Comparison of ENCODE assay signal across 9 mouse cellular contexts in genomic region chr5:53594274-53594673, GRCm38 (mm10).
DNase-seq lines count a peak whose midpoint lies in the region; ATAC-seq and TF ChIP-seq lines count a peak whose summit lies in the region.
"Had no signal": no experiment of that assay in that cellular context is flagged by ENCODE, and none has a peak within 500 bp of the region (broad histone marks: within the 10 kb centered on the region; RNA-seq: fewer than 3 reads in every experiment).

No protein-coding gene starts in this region.

- WGBS in kidney, adult 2 months = 17% methylated on average over 4 of the region's 4 CpGs
- 26% methylated on average over 4 of the region's 4 CpGs for WGBS in kidney, embryonic 15.5 days
- 31% methylated on average over 4 of the region's 4 CpGs for WGBS in heart, embryonic 12.5 days

- no peaks in the 10 kb centered on the region for H3K9me3 ChIP-seq in kidney, embryonic 15.5 days (replicated peaks)
- no peaks in the 10 kb centered on the region for H3K9me3 ChIP-seq in ES-E14 (ENCODE audit: control insufficient read depth, insufficient read depth, low read depth, low read length)
- H3K9me3 ChIP-seq in heart, embryonic 12.5 days (replicated peaks) = no peaks in the 10 kb centered on the region

- no peaks in the 10 kb centered on the region for H3K27me3 ChIP-seq in kidney, adult 2 months (replicated peaks; ENCODE audit: control insufficient read depth, insufficient read depth, low read length)
- H3K27me3 ChIP-seq in kidney, embryonic 15.5 days = no peaks in the 10 kb centered on the region
- H3K27me3 ChIP-seq in heart, embryonic 12.5 days (replicated peaks) = no peaks in the 10 kb centered on the region

- ATAC-seq in kidney, embryonic 15.5 days (replicated peaks; ENCODE audit: low FRiP score) = no peak
- no peak for ATAC-seq in heart, embryonic 12.5 days (ENCODE audit: insufficient number of reproducible peaks, low FRiP score)
- ATAC-seq in monocyte, adult 5-6 weeks (replicated peaks; ENCODE audit: insufficient number of reproducible peaks, low FRiP score, low TSS enrichment, poor library complexity, severe bottlenecking) = peak; percentile 36; the same call in 1 of the 2 replicates

- in situ Hi-C loops in ES-E14 (cut with MboI; ENCODE audit: low sequenced_read_pairs in 2 of 2, unreplicated experiment in 2 of 2) = loop anchor here in 1 of 2 experiments (10.0 kb wide), 1 partner anchor 239 kb away; no protein-coding TSS in a partner anchor

- TF ChIP-seq POLR2A in kidney, adult 2 months (IDR thresholded peaks at IDR 0.05; ENCODE audit: low read depth, low read length) = no peak

- H3K4me3 ChIP-seq in kidney, adult 2 months (ENCODE audit: insufficient read depth, low read depth, low read length) = no peak overlapping the region
- no peak overlapping the region for H3K4me3 ChIP-seq in kidney, embryonic 15.5 days (replicated peaks)
- H3K4me3 ChIP-seq in ES-E14 (ENCODE audit: insufficient read depth in 1 of 2, low read depth in 1 of 2, low read length in 2 of 2, poor library complexity in 1 of 2, severe bottlenecking in 1 of 2) = peak overlapping the region in 1 of 2 experiments; percentile 19; a peak in 1 of 4 replicates
- H3K4me3 ChIP-seq in heart, embryonic 12.5 days = no peak overlapping the region
- H3K4me3 ChIP-seq: erythroblast, embryonic 14.5 days had no signal

- peak; percentile 43 for TF ChIP-seq CTCF in kidney, adult 2 months (conservative IDR thresholded peaks at IDR 0.05; ENCODE audit: insufficient read depth, insufficient read length, low read depth, low read length)

- DNase-seq in kidney, adult 2 months = peak; percentile 67
- DNase-seq in ES-E14 (ENCODE audit: low read depth, low spot score) = peak; percentile 62
- peak; percentile 62 for DNase-seq in cerebellum, adult 9-10 months
- DNase-seq in layer of hippocampus, postnatal 10 days (ENCODE audit: low spot score in 2 of 2) = peak; percentile 24 to 37
- no peak for DNase-seq in frontal cortex, postnatal 25 days (ENCODE audit: low spot score in 2 of 2)

- no peaks in the 10 kb centered on the region for H3K36me3 ChIP-seq in kidney, adult 2 months (ENCODE audit: control insufficient read depth, insufficient read depth, low read length)
- no peaks in the 10 kb centered on the region for H3K36me3 ChIP-seq in kidney, embryonic 15.5 days
- H3K36me3 ChIP-seq in ES-E14 (ENCODE audit: control insufficient read depth, insufficient read depth, low read length, poor library complexity, severe bottlenecking) = no peaks in the 10 kb centered on the region
- no peaks in the 10 kb centered on the region for H3K36me3 ChIP-seq in heart, embryonic 12.5 days

- H3K4me2 ChIP-seq in kidney, embryonic 15.5 days = no peak overlapping the region
- H3K4me2 ChIP-seq in heart, embryonic 12.5 days = peak overlapping the region; percentile 21; the same call in 1 of the 2 replicates

- H3K9ac ChIP-seq in kidney, embryonic 15.5 days = no peak overlapping the region
- no peak overlapping the region; the same call in 1 of the 2 replicates for H3K9ac ChIP-seq in ES-E14 (ENCODE audit: insufficient read depth, low read depth, low read length, poor library complexity, severe bottlenecking)
- H3K9ac ChIP-seq in heart, embryonic 12.5 days = no peak overlapping the region

- peaks cover 8% of the 10 kb centered on the region; the same call in 1 of the 2 replicates for H3K4me1 ChIP-seq in kidney, adult 2 months (ENCODE audit: control insufficient read depth, insufficient read depth, low read length)
- H3K4me1 ChIP-seq in kidney, embryonic 15.5 days = peaks cover 25% of the 10 kb centered on the region
- H3K4me1 ChIP-seq in ES-E14 (ENCODE audit: control insufficient read depth in 2 of 2, insufficient read depth in 2 of 2, low read length in 2 of 2, poor library complexity in 1 of 2) = peaks cover 3 to 8% of the 10 kb centered on the region in 2 experiments; a peak in 2 of 4 replicates
- peaks cover 12% of the 10 kb centered on the region for H3K4me1 ChIP-seq in heart, embryonic 12.5 days (replicated peaks)

- H3K27ac ChIP-seq in kidney, adult 2 months (ENCODE audit: insufficient read depth, low read depth, low read length) = no peak overlapping the region
- H3K27ac ChIP-seq in kidney, embryonic 15.5 days = no peak overlapping the region
- H3K27ac ChIP-seq in ES-E14 (ENCODE audit: insufficient read depth, low read depth, low read length, poor library complexity, severe bottlenecking) = peak overlapping the region; percentile 45; the same call in 1 of the 2 replicates
- no peak overlapping the region for H3K27ac ChIP-seq in heart, embryonic 12.5 days (ENCODE audit: poor library complexity, severe bottlenecking)

TF ChIP-seq in ES-E14, 5 proteins besides CTCF, POLR2A, EP300 and RAD21:
- TF ChIP-seq MAFK (IDR thresholded peaks at IDR 0.05; ENCODE audit: insufficient read depth, low read depth, low read length) (no peak), CHD2 (IDR thresholded peaks at IDR 0.05; ENCODE audit: low read depth, low read length) (no peak), HCFC1 (IDR thresholded peaks at IDR 0.05; ENCODE audit: borderline replicate concordance, insufficient read depth, low read length) (no peak), ZC3H11A (IDR thresholded peaks at IDR 0.05; ENCODE audit: borderline replicate concordance, low read depth, low read length) (no peak; the same call in 1 of the 2 replicates), ZNF384 (IDR thresholded peaks at IDR 0.05; ENCODE audit: low read depth, low read length) (no peak)

Comparison
In these comparisons a context has a peak if more than half of its experiments do, and no peak if none do; other contexts are left out.
1. DNase-seq: peak in kidney, adult 2 months (single experiment), ES-E14 (single experiment), cerebellum, adult 9-10 months (single experiment) and layer of hippocampus, postnatal 10 days (2 of 2); none in frontal cortex, postnatal 25 days (0 of 2).